22 mouse cellular contexts compared by ENCODE assay signal in the genomic region with DNA sequence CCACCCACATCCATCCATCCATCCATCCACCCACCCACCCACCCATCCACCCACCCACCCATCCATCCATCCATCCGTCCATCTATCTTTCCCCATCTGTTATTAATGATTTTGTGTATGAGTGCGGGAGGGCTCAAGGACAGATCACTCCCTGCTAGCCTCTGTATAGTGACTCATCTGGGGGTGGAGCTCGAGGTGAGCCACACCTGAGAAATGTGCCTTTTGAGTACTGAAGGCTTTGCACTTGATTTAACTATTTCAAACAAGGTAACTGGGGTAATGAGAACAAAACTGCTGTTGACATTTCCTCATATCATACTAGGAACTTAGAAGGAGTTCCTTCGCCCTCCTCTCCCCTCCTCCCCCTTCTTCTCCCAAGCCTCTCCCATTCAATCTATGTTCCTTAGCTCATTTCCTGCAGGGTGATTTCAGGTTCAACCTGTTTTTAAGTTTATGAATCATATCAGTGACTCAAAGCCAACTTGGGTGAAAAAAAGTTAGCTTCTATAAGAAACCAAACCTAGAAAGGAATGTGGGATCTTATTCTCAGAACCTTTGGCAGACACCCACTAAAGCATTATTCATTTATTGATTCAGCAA. TPM values are rescaled to one million over a fixed set of nuclear protein-coding genes. Genes with fewer than 3 reads are reported as not detected.
DNase-seq lines count a peak whose midpoint lies in the region; ATAC-seq and TF ChIP-seq lines count a peak whose summit lies in the region.
"Had no signal": no experiment of that assay in that cellular context is flagged by ENCODE, and none has a peak within 500 bp of the region (broad histone marks: within the 10 kb centered on the region; RNA-seq: fewer than 3 reads in every experiment).

No protein-coding gene starts in this region.

- no peaks in the 10 kb centered on the region for H3K4me1 ChIP-seq in kidney, embryonic 16.5 days (ENCODE audit: insufficient read depth, low read length)
- no peaks in the 10 kb centered on the region for H3K4me1 ChIP-seq in midbrain, embryonic 14.5 days (ENCODE audit: control insufficient read depth, insufficient read depth, low read length)
- H3K4me1 ChIP-seq: forebrain, embryonic 15.5 days; heart, embryonic 13.5 days; midbrain, embryonic 13.5 days; neural tube, embryonic 15.5 days had no signal

- 0 out of 2 replicates have a peak, but pooled peaks have one; percentile 39 for ATAC-seq in kidney, embryonic 16.5 days (ENCODE audit: low FRiP score, low TSS enrichment)
- no peak for ATAC-seq in midbrain, embryonic 14.5 days (ENCODE audit: low FRiP score, low TSS enrichment)
- ATAC-seq: forebrain, embryonic 15.5 days; hindbrain, postnatal 0 days; midbrain, embryonic 13.5 days had no signal

- no peak for TF ChIP-seq CTCF in gastrocnemius, adult 2 months (IDR thresholded peaks at IDR 0.05)

- H3K27ac ChIP-seq in kidney, embryonic 16.5 days (ENCODE audit: low read length) = no peak overlapping the region
- no peak overlapping the region for H3K27ac ChIP-seq in gastrocnemius, adult 2 months
- no peak overlapping the region for H3K27ac ChIP-seq in midbrain, embryonic 14.5 days (replicated peaks; ENCODE audit: low read depth, low read length)
- H3K27ac ChIP-seq: forebrain, embryonic 15.5 days; heart, embryonic 13.5 days; hindbrain, postnatal 0 days; midbrain, embryonic 13.5 days; neural tube, embryonic 15.5 days had no signal

- no peaks in the 10 kb centered on the region for H3K27me3 ChIP-seq in kidney, embryonic 16.5 days (ENCODE audit: insufficient read depth, low read length)
- H3K27me3 ChIP-seq in midbrain, embryonic 14.5 days (ENCODE audit: control insufficient read depth, insufficient read depth, low read length) = no peaks in the 10 kb centered on the region
- H3K27me3 ChIP-seq: forebrain, embryonic 15.5 days; heart, embryonic 13.5 days; midbrain, embryonic 13.5 days; neural tube, embryonic 15.5 days had no signal

- intact Hi-C loops in gastrocnemius, adult 2 months (cut with DNase I) = no loop called here

- WGBS in kidney, embryonic 16.5 days = 69% methylated on average over 4 of the region's 4 CpGs
- WGBS in large intestine, adult 2 months = 23% methylated on average over 4 of the region's 4 CpGs
- 91% methylated on average over 4 of the region's 4 CpGs for WGBS in midbrain, embryonic 14.5 days

- no peak overlapping the region for H3K4me2 ChIP-seq in kidney, embryonic 16.5 days (replicated peaks; ENCODE audit: low read depth, low read length)
- H3K4me2 ChIP-seq in midbrain, embryonic 14.5 days (ENCODE audit: low read length) = no peak overlapping the region
- H3K4me2 ChIP-seq: forebrain, embryonic 15.5 days; heart, embryonic 13.5 days; liver, embryonic 11.5 days; midbrain, embryonic 13.5 days; neural tube, embryonic 15.5 days had no signal

- H3K36me3 ChIP-seq in kidney, embryonic 16.5 days (ENCODE audit: insufficient read depth, low read length) = no peaks in the 10 kb centered on the region
- H3K36me3 ChIP-seq in midbrain, embryonic 14.5 days (ENCODE audit: control insufficient read depth, insufficient read depth, low read length) = no peaks in the 10 kb centered on the region
- H3K36me3 ChIP-seq: forebrain, embryonic 15.5 days; heart, embryonic 13.5 days; midbrain, embryonic 13.5 days; neural tube, embryonic 15.5 days had no signal

- H3K9me3 ChIP-seq in kidney, embryonic 16.5 days (ENCODE audit: low read length) = no peaks in the 10 kb centered on the region
- H3K9me3 ChIP-seq in midbrain, embryonic 14.5 days (ENCODE audit: control insufficient read depth, low read length) = no peaks in the 10 kb centered on the region
- H3K9me3 ChIP-seq: forebrain, embryonic 15.5 days; heart, embryonic 13.5 days; midbrain, embryonic 13.5 days; neural tube, embryonic 15.5 days had no signal

- no peak overlapping the region for H3K9ac ChIP-seq in kidney, embryonic 16.5 days (replicated peaks; ENCODE audit: low read length)
- H3K9ac ChIP-seq in midbrain, embryonic 14.5 days (replicated peaks; ENCODE audit: low read length) = no peak overlapping the region
- H3K9ac ChIP-seq: forebrain, embryonic 15.5 days; heart, embryonic 13.5 days; midbrain, embryonic 13.5 days; neural tube, embryonic 15.5 days had no signal

- DNase-seq in kidney, postnatal 4 days = no peak
- DNase-seq in urinary bladder, postnatal 14 days (ENCODE audit: low spot score) = peak; percentile 45
- DNase-seq in urinary bladder, postnatal 25 days (ENCODE audit: low spot score) = no peak
- peak; percentile 81 for DNase-seq in large intestine, adult 2 months (ENCODE audit: low read depth, low spot score)
- no peak for DNase-seq in gastrocnemius, adult 2 months
- DNase-seq in liver = no peak
- DNase-seq in midbrain, embryonic 14.5 days = no peak
- DNase-seq: cerebellum, adult 9-11 months; heart, postnatal 36 days; kidney, adult 9 months; layer of hippocampus, adult 9-11 months; right cerebral cortex, postnatal 25 days; thymus, postnatal 4 days had no signal

- H3K4me3 ChIP-seq in kidney, embryonic 16.5 days (ENCODE audit: low read length) = no peak overlapping the region
- no peak overlapping the region for H3K4me3 ChIP-seq in gastrocnemius, adult 2 months
- no peak overlapping the region for H3K4me3 ChIP-seq in midbrain, embryonic 14.5 days (replicated peaks; ENCODE audit: low read depth, low read length)
- H3K4me3 ChIP-seq: erythroblast, embryonic 14.5 days; forebrain, embryonic 15.5 days; heart, embryonic 13.5 days; midbrain, embryonic 13.5 days; myocyte; neural tube, embryonic 15.5 days had no signal

RNA-seq across cellular contexts. Expression of a gene that starts 27.2 kb away (rescaled TPM):
- polyA plus RNA-seq in kidney, embryonic 16.5 days (2015; fragmentation: Nextera tagmentation; extraction: Ambion mirVana) = 30.7 and 32.4 TPM in 2 replicates
- polyA plus RNA-seq in large intestine, adult 2 months (2012; rRNA removed) = 9.5 and 13.9 TPM in 2 replicates
- total RNA-seq in gastrocnemius, adult 2 months (2021) = 1 to 10 TPM; 1.2 to 3.7 TPM
- polyA plus RNA-seq in midbrain, embryonic 14.5 days (2014; fragmentation: Nextera tagmentation; extraction: Ambion mirVana) = 1.9 TPM in 2 replicates
- polyA plus RNA-seq: erythroblast, embryonic 14.5 days had no signal

Comparison
In these comparisons a context has a peak if more than half of its experiments do, and no peak if none do; other contexts are left out.
1. DNase-seq: peak in urinary bladder, postnatal 14 days (single experiment) and large intestine, adult 2 months (single experiment); none in kidney, postnatal 4 days (0 of 2), urinary bladder, postnatal 25 days (single experiment), gastrocnemius, adult 2 months (single experiment), liver (single experiment) and midbrain, embryonic 14.5 days (single experiment).